Mouse (Mus musculus) ES-E14 (cell line): ENCODE data around the gene Abhd5. TPM values are rescaled to one million over a fixed set of nuclear protein-coding genes. Genes with fewer than 3 reads are reported as not detected.

Experiments used
- DNase-seq: peaks from one replicate; pipeline ENCODE4 v3.0.0-alpha.2; 2013; ENCODE audit warnings: low read depth, low spot score
- H3K27ac ChIP-seq: 2 replicates; pipeline ENCODE4 v1.5.1; 2012; ENCODE audit warnings: low read depth, mild to moderate bottlenecking, low read length, moderate library complexity, mixed read lengths; ENCODE audit not compliant: poor library complexity, insufficient read depth, severe bottlenecking
- H3K36me3 ChIP-seq: 2 replicates; pipeline ENCODE4 v1.6.1; 2012; ENCODE audit warnings: mild to moderate bottlenecking, low read length, moderate library complexity, mixed read lengths; ENCODE audit not compliant: control insufficient read depth, poor library complexity, insufficient read depth, severe bottlenecking
- H3K4me1 ChIP-seq, 2 experiments: fragments of 150-350 bp in 1 of 2; sonication (generic) in 1 of 2; 2 replicates each; pipeline ENCODE4 v1.6.1; 2012; ENCODE audit warnings: low read length in 2 of 2, mild to moderate bottlenecking in 1 of 2, mixed read lengths in 1 of 2; ENCODE audit not compliant: control insufficient read depth in 2 of 2, insufficient read depth in 2 of 2, poor library complexity in 1 of 2
- H3K4me3 ChIP-seq, 2 experiments: fragments of 150-350 bp in 1 of 2; sonication (generic) in 1 of 2; 2 replicates each; pipeline ENCODE4 v1.5.1; 2012; ENCODE audit warnings: low read length in 2 of 2, low read depth in 1 of 2, mild to moderate bottlenecking in 1 of 2, mixed read lengths in 1 of 2; ENCODE audit not compliant: insufficient read depth in 1 of 2, poor library complexity in 1 of 2, severe bottlenecking in 1 of 2
- H3K9ac ChIP-seq: 2 replicates; pipeline ENCODE4 v1.6.1; 2012; ENCODE audit warnings: low read depth, mild to moderate bottlenecking, low read length, mixed read lengths; ENCODE audit not compliant: poor library complexity, insufficient read depth, severe bottlenecking
- H3K9me3 ChIP-seq: fragments of 150-350 bp; sonication (generic); 2 replicates; pipeline ENCODE4 v1.6.1; 2012; ENCODE audit warnings: low read depth, mild to moderate bottlenecking, low read length; ENCODE audit not compliant: control insufficient read depth, insufficient read depth
- CHD2 ChIP-seq: IDR thresholded peaks from 2 replicates; pipeline ENCODE4 v1.6.1; 2014; ENCODE audit warnings: mild to moderate bottlenecking, low read depth, low read length, inconsistent platforms
- HCFC1 ChIP-seq: IDR thresholded peaks from 2 replicates; pipeline ENCODE4 v1.6.1; 2012; ENCODE audit warnings: low read length, inconsistent platforms, borderline replicate concordance; ENCODE audit not compliant: insufficient read depth
- MAFK ChIP-seq: IDR thresholded peaks from 2 replicates; pipeline ENCODE4 v1.6.1; 2014; ENCODE audit warnings: mild to moderate bottlenecking, low read depth, low read length, inconsistent platforms; ENCODE audit not compliant: insufficient read depth
- ZC3H11A ChIP-seq: IDR thresholded peaks from 2 replicates; pipeline ENCODE4 v1.6.1; 2012; ENCODE audit warnings: low read depth, mild to moderate bottlenecking, inconsistent platforms, low read length, borderline replicate concordance
- ZNF384 ChIP-seq: IDR thresholded peaks from 2 replicates; pipeline ENCODE4 v1.6.1; 2012; ENCODE audit warnings: low read depth, low read length, inconsistent platforms
- in situ Hi-C, 2 experiments: fragments of 600-800 bp; cut with MboI; formaldehyde crosslinking; loops; one replicate each; pipeline ENCODE4 v1.15.1; 2025; ENCODE audit warnings: low sequenced_read_pairs in 2 of 2, inconsistent platforms in 1 of 2; ENCODE audit not compliant: unreplicated experiment in 2 of 2
- total RNA-seq: library from RNA; depleted of rRNA; stranded (reverse); fragments of 300-350 nt; gene quantifications from 2 replicates; pipeline ENCODE4 v1.2.3, GENCODE M21; 2012

The Abhd5 gene
- total RNA-seq, 1 experiment, result 14.8 TPM

- TF ChIP-seq MAFK (no peak), ZC3H11A (no peak), HCFC1 (no peak), CHD2 (no peak), ZNF384 (no peak)
- Histone ChIP-seq H3K4me1 (no peaks in the 10 kb centered on the region), H3K9me3 (no peaks in the 10 kb centered on the region), H3K9ac (no peak overlapping the region), H3K36me3 (no peaks in the 10 kb centered on the region), H3K4me3 (no peak overlapping the region), H3K27ac (no peak overlapping the region)
- DNase-seq, result no peak
- in situ Hi-C loops, result no loop called here
These were observed 34.6 kb downstream of the Abhd5 start for GRCm38 (mm10) chr9:122386015-122386414.

- no peak for DNase-seq
- H3K27ac ChIP-seq, result no peak overlapping the region
- no peaks in the 10 kb centered on the region for H3K9me3 ChIP-seq
- in situ Hi-C loops, result no loop called here
- no peak overlapping the region for H3K4me3 ChIP-seq
- H3K36me3 ChIP-seq, result no peaks in the 10 kb centered on the region
- H3K4me1 ChIP-seq, result no peaks in the 10 kb centered on the region
- no peak for TF ChIP-seq ZC3H11A
- TF ChIP-seq HCFC1, result no peak
- no peak for TF ChIP-seq CHD2
- TF ChIP-seq MAFK, result no peak
- no peak for TF ChIP-seq ZNF384
- H3K9ac ChIP-seq, result no peak overlapping the region
These were observed 38.0 kb downstream of the Abhd5 start for GRCm38 (mm10) chr9:122389287-122389920.

GRCm38 (mm10) chr9:122395816-122396215, 44.4 kb downstream of the Abhd5 start:
- no peak for DNase-seq
- H3K4me3 ChIP-seq, result no peak overlapping the region
- H3K9me3 ChIP-seq, result no peaks in the 10 kb centered on the region
- H3K27ac ChIP-seq, result no peak overlapping the region
- no peak for TF ChIP-seq ZNF384
- TF ChIP-seq HCFC1, result no peak
- TF ChIP-seq CHD2, result no peak
- no peak for TF ChIP-seq MAFK
- no peak for TF ChIP-seq ZC3H11A
- in situ Hi-C loops, result no loop called here
- H3K9ac ChIP-seq, result no peak overlapping the region
- H3K4me1 ChIP-seq, result no peaks in the 10 kb centered on the region
- H3K36me3 ChIP-seq, result no peaks in the 10 kb centered on the region

GRCm38 (mm10) chr9:122397156-122397555, 45.7 kb downstream of the Abhd5 start:
- DNase-seq, result no peak
- in situ Hi-C loops, result no loop called here
- H3K27ac ChIP-seq, result no peak overlapping the region
- no peak overlapping the region for H3K9ac ChIP-seq
- no peaks in the 10 kb centered on the region for H3K9me3 ChIP-seq
- no peak for TF ChIP-seq CHD2
- TF ChIP-seq HCFC1, result no peak
- no peak for TF ChIP-seq MAFK
- no peak overlapping the region for H3K4me3 ChIP-seq
- H3K4me1 ChIP-seq, result no peaks in the 10 kb centered on the region
- no peaks in the 10 kb centered on the region for H3K36me3 ChIP-seq

GRCm38 (mm10) chr9:122398746-122399145, 47.3 kb downstream of the Abhd5 start:
- Histone ChIP-seq H3K27ac (no peak overlapping the region), H3K4me3 (no peak overlapping the region), H3K9ac (no peak overlapping the region), H3K9me3 (no peaks in the 10 kb centered on the region), H3K4me1 (no peaks in the 10 kb centered on the region), H3K36me3 (no peaks in the 10 kb centered on the region)
- DNase-seq, result no peak
- in situ Hi-C loops, result no loop called here
- no peak for TF ChIP-seq ZC3H11A
- TF ChIP-seq HCFC1, result no peak
